Mouse (Mus musculus) liver, adult 2 months (tissue): ENCODE results near the gene Plxna4.

Experiments used
- CTCF ChIP-seq: fragments of 200-500 bp; IDR thresholded peaks from 2 replicates; pipeline ENCODE4 v1.5.1; 2011; ENCODE audit warnings: low read depth, low read length, control low read depth
- POLR2A ChIP-seq: fragments of 200-500 bp; IDR thresholded peaks from 2 replicates; pipeline ENCODE4 v1.6.1; 2011; ENCODE audit warnings: low read length, control low read depth; ENCODE audit not compliant: insufficient read depth; ENCODE audit errors: extremely low read depth

DNA sequence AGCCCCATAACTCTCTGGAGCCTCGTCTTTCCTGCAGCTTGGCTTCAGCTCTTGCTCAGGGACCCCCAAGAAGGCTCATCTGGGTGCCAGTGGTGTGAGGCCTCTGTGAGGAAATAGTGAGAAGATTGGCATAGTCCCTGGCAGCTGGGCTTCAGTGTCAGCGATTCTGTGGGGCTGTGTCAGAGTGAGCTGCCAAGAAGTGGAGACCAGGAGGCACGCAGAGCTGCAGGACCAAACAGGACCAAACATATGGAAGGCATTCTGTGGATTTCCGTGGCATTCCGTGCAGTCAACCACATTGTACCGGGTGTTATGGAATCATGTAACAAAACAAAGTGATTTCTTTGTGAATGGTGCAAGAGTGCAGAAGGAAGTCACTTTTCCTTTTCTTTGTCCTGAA lies 461.1 kb downstream of the Plxna4 start:
- TF ChIP-seq POLR2A (no peak), CTCF (no peak)
